ENCODE assay signal across 12 mouse cellular contexts in genomic region chr17:28750580-28750979, GRCm38 (mm10). TPM values are rescaled to one million over a fixed set of nuclear protein-coding genes. Genes with fewer than 3 reads are reported as not detected.
DNase-seq lines count a peak whose midpoint lies in the region; ATAC-seq and TF ChIP-seq lines count a peak whose summit lies in the region.
"Had no signal": no experiment of that assay in that cellular context is flagged by ENCODE, and none has a peak within 500 bp of the region (broad histone marks: within the 10 kb centered on the region; RNA-seq: fewer than 3 reads in every experiment).

No protein-coding gene starts in this region.

- H3K9me3 ChIP-seq in lung, postnatal 0 days (ENCODE audit: low read length), result no peaks in the 10 kb centered on the region
- H3K9me3 ChIP-seq in midbrain, embryonic 10.5 days (replicated peaks), result no peaks in the 10 kb centered on the region
- H3K9me3 ChIP-seq: forebrain, embryonic 10.5 days; limb, embryonic 15.5 days had no signal

- WGBS in lung, postnatal 0 days, result 63% methylated on average over 6 of the region's 6 CpGs
- 88% methylated on average over 6 of the region's 6 CpGs for WGBS in midbrain, embryonic 10.5 days

- ATAC-seq in lung, postnatal 0 days, result no peak
- ATAC-seq: intestine, embryonic 16.5 days had no signal

- TF ChIP-seq CTCF in lung, postnatal 0 days (IDR thresholded peaks at IDR 0.05), result no peak

- H3K36me3 ChIP-seq in lung, postnatal 0 days (ENCODE audit: insufficient read depth, low read length), result peaks cover 7% of the 10 kb centered on the region
- peaks cover 3% of the 10 kb centered on the region; the same call in 1 of the 2 replicates for H3K36me3 ChIP-seq in splenic B cell, adult 2 months (ENCODE audit: control insufficient read depth, insufficient read depth, low read length, poor library complexity, severe bottlenecking)
- H3K36me3 ChIP-seq in midbrain, embryonic 10.5 days, result peaks cover 35% of the 10 kb centered on the region

- no peak overlapping the region for H3K4me2 ChIP-seq in lung, postnatal 0 days (replicated peaks; ENCODE audit: low read depth, low read length)
- H3K4me2 ChIP-seq: limb, embryonic 15.5 days had no signal

- no peak overlapping the region for H3K4me3 ChIP-seq in lung, postnatal 0 days (ENCODE audit: low read depth, low read length)
- no peak overlapping the region for H3K4me3 ChIP-seq in midbrain, embryonic 10.5 days
- H3K4me3 ChIP-seq: forebrain, embryonic 10.5 days; limb, embryonic 15.5 days had no signal

- no peaks in the 10 kb centered on the region for H3K27me3 ChIP-seq in lung, postnatal 0 days (replicated peaks; ENCODE audit: insufficient read depth, low read length)
- no peaks in the 10 kb centered on the region for H3K27me3 ChIP-seq in splenic B cell, adult 2 months (ENCODE audit: control insufficient read depth, insufficient read depth, low read length, poor library complexity, severe bottlenecking)
- H3K27me3 ChIP-seq in midbrain, embryonic 10.5 days (ENCODE audit: low read depth, poor library complexity, severe bottlenecking), result no peaks in the 10 kb centered on the region
- H3K27me3 ChIP-seq: limb, embryonic 15.5 days had no signal

- no peak overlapping the region for H3K9ac ChIP-seq in lung, postnatal 0 days (replicated peaks; ENCODE audit: low read depth)
- H3K9ac ChIP-seq: limb, embryonic 15.5 days had no signal

- no peaks in the 10 kb centered on the region for H3K4me1 ChIP-seq in lung, postnatal 0 days (ENCODE audit: insufficient read depth, low read depth, low read length)
- no peaks in the 10 kb centered on the region for H3K4me1 ChIP-seq in midbrain, embryonic 10.5 days
- H3K4me1 ChIP-seq: forebrain, embryonic 10.5 days; limb, embryonic 15.5 days had no signal

- TF ChIP-seq EP300 in lung, postnatal 0 days (IDR thresholded peaks at IDR 0.05), result no peak

- DNase-seq in gastrocnemius, adult 18-20 months (ENCODE audit: low spot score), result peak; percentile 26
- no peak for DNase-seq in gastrocnemius, adult 8-10 months (ENCODE audit: low spot score in 2 of 2)
- DNase-seq in thymus, postnatal 25 days, result peak; percentile 10
- no peak for DNase-seq in thymus, adult 18-20 months
- peak; percentile 22 for DNase-seq in lung, postnatal 0 days (ENCODE audit: low spot score)
- DNase-seq in splenic B cell, adult 2 months (ENCODE audit: low read depth, low spot score), result peak; percentile 17
- no peak for DNase-seq in midbrain, embryonic 10.5 days (ENCODE audit: low spot score)
- DNase-seq in testis, postnatal 14 days (ENCODE audit: low spot score), result no peak
- DNase-seq: embryo, embryonic 11 days had no signal

- H3K27ac ChIP-seq in lung, postnatal 0 days (ENCODE audit: low read length), result no peak overlapping the region
- no peak overlapping the region for H3K27ac ChIP-seq in midbrain, embryonic 10.5 days (replicated peaks)
- H3K27ac ChIP-seq: forebrain, embryonic 10.5 days; limb, embryonic 15.5 days had no signal

RNA-seq across cellular contexts. Expression of gene Mapk13, which starts 18.5 kb away (rescaled TPM):
- total RNA-seq in gastrocnemius, adult 18-20 months (2021), result under 1 TPM in 1 of 2 experiments, not detected in 1; 0.31 TPM
- under 1 TPM in 1 of 4 experiments, not detected in 3; 0.34 TPM for total RNA-seq in gastrocnemius, adult 8-10 months (2022)
- polyA plus RNA-seq in lung, postnatal 0 days (2015; fragmentation: Nextera tagmentation; extraction: Ambion mirVana), result 46.7 and 46.9 TPM in 2 replicates
- 2.3 and 4.0 TPM in 2 replicates for polyA plus RNA-seq in midbrain, embryonic 10.5 days (2016; fragmentation: Nextera tagmentation; extraction: Ambion mirVana)

RNA-seq across cellular contexts. Expression of gene AC170998.1, which starts 24.7 kb away (rescaled TPM):
- total RNA-seq in gastrocnemius, adult 18-20 months (2021), result under 1 TPM in 1 of 2 experiments, not detected in 1; 0.66 TPM
- total RNA-seq in gastrocnemius, adult 8-10 months (2022), result 1 to 10 TPM in 1 of 4 experiments, under 1 TPM in 1, not detected in 2; 0.86 to 1.7 TPM
- polyA plus RNA-seq in lung, postnatal 0 days (2015; fragmentation: Nextera tagmentation; extraction: Ambion mirVana), result 2.0 and 2.4 TPM in 2 replicates
- polyA plus RNA-seq in midbrain, embryonic 10.5 days (2016; fragmentation: Nextera tagmentation; extraction: Ambion mirVana), result 3.3 and 3.4 TPM in 2 replicates

RNA-seq across cellular contexts. Expression of gene Brpf3, which starts 50.3 kb away (rescaled TPM):
- total RNA-seq in gastrocnemius, adult 18-20 months (2021), result 10 to 100 TPM; 15.2 to 15.6 TPM
- 10 to 100 TPM; 13.2 to 16.5 (median 16.3) TPM for total RNA-seq in gastrocnemius, adult 8-10 months (2022)
- polyA plus RNA-seq in lung, postnatal 0 days (2015; fragmentation: Nextera tagmentation; extraction: Ambion mirVana), result 6.0 and 6.2 TPM in 2 replicates
- 8.3 and 9.1 TPM in 2 replicates for polyA plus RNA-seq in midbrain, embryonic 10.5 days (2016; fragmentation: Nextera tagmentation; extraction: Ambion mirVana)

RNA-seq across cellular contexts. Expression of gene Mapk14, which starts 59.5 kb away (rescaled TPM):
- 10 to 100 TPM; 87.4 to 93.2 TPM for total RNA-seq in gastrocnemius, adult 18-20 months (2021)
- total RNA-seq in gastrocnemius, adult 8-10 months (2022), result 100 to 1,000 TPM; 107 to 121 (median 113) TPM
- 31.9 and 34.0 TPM in 2 replicates for polyA plus RNA-seq in lung, postnatal 0 days (2015; fragmentation: Nextera tagmentation; extraction: Ambion mirVana)
- 36.1 and 40.7 TPM in 2 replicates for polyA plus RNA-seq in midbrain, embryonic 10.5 days (2016; fragmentation: Nextera tagmentation; extraction: Ambion mirVana)

Comparison
In these comparisons a context has a peak if more than half of its experiments do, and no peak if none do; other contexts are left out.
1. DNase-seq: peak in gastrocnemius, adult 18-20 months (single experiment), thymus, postnatal 25 days (single experiment), lung, postnatal 0 days (single experiment) and splenic B cell, adult 2 months (single experiment); none in gastrocnemius, adult 8-10 months (0 of 2), thymus, adult 18-20 months (0 of 2), midbrain, embryonic 10.5 days (single experiment) and testis, postnatal 14 days (single experiment).